ENCODE assay signal across 1 mouse cellular context in the genomic region with DNA sequence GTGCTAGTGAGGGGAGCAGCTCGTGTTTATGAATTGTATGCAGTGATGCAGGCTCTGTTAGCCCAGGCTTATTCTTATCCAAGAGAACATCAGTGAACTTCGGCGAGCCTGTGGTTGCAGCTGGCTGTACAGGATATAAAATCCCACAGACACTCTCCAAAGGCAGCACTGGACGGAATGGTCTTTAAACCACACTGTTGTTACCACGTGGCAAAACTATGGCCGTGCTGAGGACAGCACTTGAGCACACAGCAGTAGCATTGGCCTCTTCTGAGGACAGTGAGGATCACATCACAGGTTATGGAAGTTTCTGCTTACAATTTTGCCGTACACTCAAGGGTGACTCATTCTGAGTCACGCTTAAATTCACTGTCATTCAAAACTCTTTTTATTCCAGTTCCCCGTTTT.
TF ChIP-seq lines count a peak whose summit lies in the region.

No protein-coding gene starts in this region.

TF ChIP-seq in MEL, 35 proteins besides CTCF, POLR2A, EP300 and RAD21 (continued from another document):
- TF ChIP-seq ZC3H11A (IDR thresholded peaks at IDR 0.05; ENCODE audit: low read depth, low read length) = no peak
- no peak for TF ChIP-seq BHLHE40 (IDR thresholded peaks at IDR 0.05; ENCODE audit: borderline replicate concordance, low read depth, low read length)
- TF ChIP-seq GABPA (IDR thresholded peaks at IDR 0.05; ENCODE audit: low read depth, low read length) = no peak
- TF ChIP-seq JUND (IDR thresholded peaks at IDR 0.05; ENCODE audit: low read depth, low read length) = peak; percentile 92
- TF ChIP-seq USF2 (IDR thresholded peaks at IDR 0.05; ENCODE audit: borderline replicate concordance in 1 of 2, insufficient read depth in 1 of 2, low read depth in 1 of 2, low read length in 2 of 2) = no peak
- TF ChIP-seq MAX (IDR thresholded peaks at IDR 0.05; ENCODE audit: low read length) = peak; percentile 85
- peak; percentile 61; the same call in 1 of the 2 replicates for TF ChIP-seq USF1 (IDR thresholded peaks at IDR 0.05; ENCODE audit: low read depth, low read length)
- TF ChIP-seq POLR2AphosphoS2 (IDR thresholded peaks at IDR 0.05; ENCODE audit: low read length) = no peak
- no peak for TF ChIP-seq TBP (IDR thresholded peaks at IDR 0.05; ENCODE audit: low read depth, low read length)
- no peak for TF ChIP-seq HCFC1 (IDR thresholded peaks at IDR 0.05; ENCODE audit: low read depth, low read length)
- peak; percentile 72 for TF ChIP-seq TCF12 (IDR thresholded peaks at IDR 0.05; ENCODE audit: low read depth, low read length)
- TF ChIP-seq MAZ (IDR thresholded peaks at IDR 0.05; ENCODE audit: low read depth, low read length) = no peak
- TF ChIP-seq TAL1 (IDR thresholded peaks at IDR 0.05; ENCODE audit: low read length) = peak; percentile 78
